Mouse (Mus musculus): Measurements from ENCODE around the gene Lypd4.
"Not testable (repeated sequence)": the region's sequence is repeated elsewhere in the genome, so short reads cannot be mapped to it uniquely, and the experiment has no call there.

The Lypd4 gene

GRCm38 (mm10) chr7:24845713-24846112 is 24.0 kb downstream of the Lypd4 start:
- peak; percentile 76 for DNase-seq (ENCODE audit: low spot score)

DNA sequence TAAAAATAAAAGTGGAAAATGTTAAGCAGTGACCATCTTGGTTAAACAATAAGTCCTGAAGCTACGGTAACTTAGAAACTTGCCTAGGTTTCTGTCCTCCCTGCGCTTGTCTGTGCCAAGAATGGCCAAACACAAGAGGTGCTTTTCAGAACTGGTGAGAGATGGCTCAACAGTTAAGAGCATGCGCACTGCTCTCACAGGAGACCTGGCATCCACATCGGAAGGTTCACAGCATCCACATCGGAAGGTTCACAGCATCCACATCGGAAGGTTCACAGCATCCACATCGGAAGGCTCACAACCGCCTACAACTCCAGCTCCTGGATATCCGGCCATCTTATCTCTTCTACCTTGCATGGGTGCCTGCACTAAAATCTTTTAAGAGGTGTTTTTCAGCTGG is 24.6 kb downstream of the Lypd4 start:
- DNase-seq (ENCODE audit: low spot score), result no peak

- no peak for DNase-seq (ENCODE audit: low spot score)
These were observed 25.6 kb downstream of the Lypd4 start for GRCm38 (mm10) chr7:24844144-24844543.

DNA sequence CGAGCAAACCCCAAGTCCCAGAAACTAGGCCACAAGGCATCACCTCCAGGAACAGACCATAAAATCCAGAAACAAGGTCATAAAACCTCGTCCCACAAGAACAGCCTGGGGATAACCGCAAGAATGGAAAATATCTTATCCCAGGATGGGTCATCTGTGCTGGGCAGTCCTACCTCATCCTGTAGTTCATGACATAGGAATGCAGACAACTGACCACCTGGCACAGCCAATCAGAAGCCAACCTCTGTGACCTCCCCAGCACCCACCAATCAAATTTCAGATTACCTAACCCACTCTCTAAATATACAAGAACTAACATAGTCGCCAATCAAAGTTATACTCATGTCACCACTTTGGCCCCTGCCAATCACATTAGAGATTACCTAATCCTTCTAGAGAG is 28.7 kb downstream of the Lypd4 start:
- no peak for DNase-seq (ENCODE audit: low spot score)

- no peak for DNase-seq (ENCODE audit: low spot score)
These were observed 29.4 kb downstream of the Lypd4 start for GRCm38 (mm10) chr7:24840331-24840730.

- DNase-seq (ENCODE audit: low spot score), result no peak
These were observed 30.3 kb downstream of the Lypd4 start for GRCm38 (mm10) chr7:24839410-24839808.

DNA sequence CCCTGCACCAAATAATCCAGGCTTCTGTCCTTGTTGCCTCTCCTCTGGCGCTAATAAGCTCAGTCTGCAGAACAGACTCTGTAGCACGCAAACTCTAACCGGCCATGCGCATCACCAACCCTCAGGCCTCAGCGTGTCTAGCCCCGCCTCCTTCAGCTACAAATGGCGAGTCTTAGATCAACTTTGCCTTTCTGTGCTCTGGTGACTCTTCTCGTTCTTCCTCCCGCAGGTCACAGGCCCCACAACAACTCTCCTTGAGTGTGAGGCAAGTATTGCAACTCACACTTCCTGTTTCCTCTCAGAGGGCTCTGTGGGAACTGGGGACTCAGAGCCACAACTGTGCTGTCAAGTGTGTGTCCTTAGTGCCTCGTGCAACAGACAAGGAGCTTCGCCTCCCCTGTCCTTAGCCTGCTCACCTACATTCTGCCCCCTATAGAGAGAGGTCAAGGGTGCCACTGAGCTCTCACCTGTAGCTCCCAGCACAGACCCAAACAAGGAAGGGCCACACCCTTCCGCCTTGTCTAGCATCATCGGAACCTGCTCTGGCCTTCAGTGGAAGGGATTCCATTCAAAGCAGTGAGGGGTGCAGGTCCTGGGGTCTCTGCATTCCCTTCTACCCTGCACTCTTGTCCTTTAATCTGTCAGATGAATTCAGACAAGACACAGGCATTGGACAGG is 30.9 kb downstream of the Lypd4 start:
- DNase-seq (ENCODE audit: low spot score), result not testable (repeated sequence)

DNA sequence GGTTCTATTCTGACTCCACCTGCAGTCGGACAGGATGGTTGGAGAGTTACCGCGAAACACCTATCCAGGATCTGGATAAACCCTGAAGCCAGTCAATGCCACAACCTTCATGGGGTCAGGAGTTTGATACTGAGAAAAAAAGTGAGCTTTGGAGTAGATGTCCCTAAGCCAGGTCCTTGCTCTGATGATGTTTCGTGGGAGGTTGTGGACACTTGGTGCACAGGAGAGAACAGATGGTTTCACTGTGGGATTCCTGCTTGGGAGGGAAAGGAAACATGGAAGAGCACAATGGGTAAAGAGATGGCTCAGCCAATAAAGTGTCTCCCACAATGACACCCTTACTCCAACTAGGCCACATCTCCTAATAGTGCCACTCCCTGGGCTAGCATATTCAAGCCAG is 42.6 kb downstream of the Lypd4 start:
- no peak for DNase-seq (ENCODE audit: low spot score)

DNA sequence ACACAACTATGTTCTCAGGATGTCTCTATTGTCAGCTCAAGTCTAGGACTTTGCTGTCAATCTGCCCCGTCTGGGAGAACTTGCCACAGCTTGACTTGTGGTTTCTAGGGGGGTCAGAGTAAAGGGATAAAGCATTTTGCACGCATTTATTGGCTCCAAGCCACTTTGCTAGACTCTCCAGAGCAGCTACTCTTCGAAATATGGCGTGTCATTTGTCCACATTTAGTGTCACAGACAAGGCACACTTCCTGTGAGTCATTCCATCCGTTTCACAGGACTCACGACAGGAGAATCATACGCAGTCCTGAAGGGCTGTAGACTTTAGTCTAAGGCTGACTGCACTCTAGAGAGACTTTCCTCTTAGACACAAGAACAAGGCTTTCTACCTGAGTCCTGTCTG is 45.3 kb downstream of the Lypd4 start:
- DNase-seq (ENCODE audit: low spot score), result no peak

GRCm38 (mm10) chr7:24817502-24817901 is 52.2 kb downstream of the Lypd4 start:
- DNase-seq (ENCODE audit: low spot score), result peak; percentile 89

Data from embryo, embryonic 10.5 days (tissue).